Mouse (Mus musculus) heart, embryonic 13.5 days (tissue): ENCODE measurements around the gene Cybrd1. TPM values are rescaled to one million over a fixed set of nuclear protein-coding genes. Genes with fewer than 3 reads are reported as not detected.

Experiments
- ATAC-seq: fragments of 200-750 bp; cut with Nextera tagmentation; 2 replicates; pipeline ENCODE4 v1.8.0; 2017; ENCODE audit warnings: moderate TSS enrichment; ENCODE audit not compliant: insufficient number of reproducible peaks, low FRiP score, low TSS enrichment; ENCODE audit errors: extremely low read depth
- H3K27ac ChIP-seq: fragments of 300-500 bp; sonication (generic); replicated peaks from 2 replicates; pipeline ENCODE4 v1.5.1; 2015; ENCODE audit warnings: moderate library complexity, mild to moderate bottlenecking, inconsistent platforms
- H3K27me3 ChIP-seq: fragments of 300-500 bp; sonication (generic); replicated peaks from 2 replicates; pipeline ENCODE4 v1.6.1; 2015; ENCODE audit warnings: mild to moderate bottlenecking, inconsistent platforms
- H3K36me3 ChIP-seq: fragments of 300-500 bp; sonication (generic); 2 replicates; pipeline ENCODE4 v1.6.1; 2015; ENCODE audit warnings: mild to moderate bottlenecking, inconsistent platforms
- H3K4me1 ChIP-seq: fragments of 300-500 bp; sonication (generic); 2 replicates; pipeline ENCODE4 v1.6.1; 2015; ENCODE audit warnings: inconsistent platforms
- H3K4me2 ChIP-seq: fragments of 300-500 bp; sonication (generic); 2 replicates; pipeline ENCODE4 v1.6.1; 2015; ENCODE audit warnings: inconsistent platforms, mild to moderate bottlenecking, moderate library complexity
- H3K4me3 ChIP-seq: fragments of 300-500 bp; sonication (generic); 2 replicates; pipeline ENCODE4 v1.5.1; 2015; ENCODE audit warnings: moderate library complexity, mild to moderate bottlenecking, inconsistent platforms
- H3K9ac ChIP-seq: fragments of 300-500 bp; sonication (generic); 2 replicates; pipeline ENCODE4 v1.6.1; 2015; ENCODE audit warnings: inconsistent platforms, mild to moderate bottlenecking, moderate library complexity
- H3K9me3 ChIP-seq: fragments of 300-500 bp; sonication (generic); 2 replicates; pipeline ENCODE4 v1.6.1; 2016; ENCODE audit warnings: inconsistent platforms
- WGBS: fragments of 180-500 bp; shearing (Covaris S2); methylation state at CpG from one replicate; pipeline ENCODE4 v1.1.7; 2015; ENCODE audit warnings: mixed read lengths; 5-methylcytosine and 5-hydroxymethylcytosine counted together
- polyA plus RNA-seq: library from polyadenylated mRNA; unstranded; fragments of >200 nt; fragmentation: Nextera tagmentation; extraction: Ambion mirVana; gene quantifications from 2 replicates; pipeline ENCODE4 v1.2.1, GENCODE M21; 2015

The Cybrd1 gene
- polyA plus RNA-seq, 1 experiment from 2014 or later, result 1.7 TPM

DNA sequence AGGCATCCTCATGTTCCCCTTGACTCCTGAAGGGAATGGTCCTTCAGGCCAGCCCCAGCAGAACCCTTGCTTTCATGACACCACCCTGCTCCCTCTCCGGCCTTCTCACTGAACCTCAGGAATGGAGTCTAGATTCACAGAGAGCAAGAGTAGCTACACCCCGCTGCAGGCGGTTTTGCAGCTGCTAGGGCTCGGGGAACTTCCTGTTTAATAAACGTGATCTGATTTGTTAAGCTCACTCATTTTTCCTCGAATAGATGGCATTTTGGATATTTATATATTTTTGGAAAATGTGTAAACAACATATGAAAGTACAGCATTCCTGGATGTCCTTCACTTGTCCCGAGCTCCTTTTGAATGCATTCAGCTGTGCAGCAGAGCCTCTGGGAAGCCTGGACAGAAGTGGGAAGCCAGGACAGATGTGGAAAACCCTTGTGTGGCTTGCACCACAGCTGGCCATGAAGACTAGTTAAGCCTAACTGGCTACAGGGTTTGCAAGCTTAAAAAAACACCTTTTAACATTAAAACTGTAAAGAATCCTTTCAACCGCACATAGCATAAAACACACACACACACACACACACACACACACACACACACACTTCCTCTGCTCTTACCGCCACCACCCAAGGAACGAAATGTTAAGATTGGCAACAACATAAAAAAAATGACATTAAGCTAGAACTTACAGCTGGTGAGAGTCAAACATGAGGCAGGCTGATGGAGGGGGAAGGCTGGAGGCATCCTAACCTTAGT lies 10.2 kb downstream of the Cybrd1 start:
- Histone ChIP-seq H3K9me3 (no peaks in the 10 kb centered on the region), H3K9ac (no peak overlapping the region), H3K27me3 (0 out of 2 replicates have a peak, but pooled peaks cover 3% of the 10 kb centered on the region), H3K27ac (no peak overlapping the region), H3K4me3 (no peak overlapping the region), H3K4me2 (no peak overlapping the region), H3K4me1 (peaks cover 7% of the 10 kb centered on the region), H3K36me3 (no peaks in the 10 kb centered on the region)
- ATAC-seq, result no peak
- WGBS, result 67% methylated on average over 10 of the region's 10 CpGs

GRCm38 (mm10) chr2:71130366-71130765 lies 12.6 kb downstream of the Cybrd1 start:
- H3K9ac ChIP-seq, result no peak overlapping the region
- no peak overlapping the region for H3K27ac ChIP-seq
- no peak overlapping the region for H3K4me3 ChIP-seq
- ATAC-seq, result no peak
- H3K4me2 ChIP-seq, result no peak overlapping the region
- no peaks in the 10 kb centered on the region for H3K9me3 ChIP-seq
- no peaks in the 10 kb centered on the region for H3K27me3 ChIP-seq
- 86% methylated on average over 2 of the region's 2 CpGs for WGBS
- no peaks in the 10 kb centered on the region for H3K36me3 ChIP-seq
- peaks cover 10% of the 10 kb centered on the region; the same call in 1 of the 2 replicates for H3K4me1 ChIP-seq

DNA sequence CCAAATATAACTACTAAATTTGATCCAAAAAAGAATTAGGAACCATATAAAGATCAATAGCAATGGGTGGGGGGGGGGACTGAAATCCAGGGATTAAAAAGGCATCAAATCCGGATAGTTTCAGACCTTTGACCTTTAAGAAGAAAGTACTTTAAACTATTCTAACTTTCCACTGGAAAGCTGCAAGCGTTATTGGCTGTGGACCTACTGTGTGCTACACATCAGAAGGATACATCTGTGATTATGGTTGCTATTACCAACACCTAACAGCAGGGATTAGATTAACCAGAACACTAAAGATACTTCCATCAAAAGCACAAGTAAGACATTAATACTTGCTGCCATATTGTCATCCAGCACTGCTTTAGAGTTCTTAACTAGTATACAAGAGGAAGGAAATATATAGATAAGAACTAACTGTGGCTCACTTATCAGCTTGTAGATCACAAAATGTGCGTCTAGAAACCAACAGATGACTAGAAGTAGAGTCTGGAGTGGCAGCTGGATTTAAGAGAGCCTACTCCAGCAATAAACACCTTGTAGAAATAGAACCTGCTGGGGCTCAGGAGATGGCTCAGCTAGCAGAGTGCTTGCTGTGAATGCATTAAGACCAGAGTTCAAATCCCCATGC lies 14.3 kb downstream of the Cybrd1 start:
- Histone ChIP-seq H3K4me3 (no peak overlapping the region), H3K4me1 (peaks cover 10% of the 10 kb centered on the region; the same call in 1 of the 2 replicates), H3K9me3 (no peaks in the 10 kb centered on the region; the same call in 1 of the 2 replicates), H3K27me3 (no peaks in the 10 kb centered on the region), H3K9ac (no peak overlapping the region), H3K27ac (no peak overlapping the region), H3K36me3 (no peaks in the 10 kb centered on the region), H3K4me2 (no peak overlapping the region)
- WGBS, result 67% methylated on average over 3 of the region's 3 CpGs
- no peak for ATAC-seq

GRCm38 (mm10) chr2:71134041-71134505 lies 16.4 kb downstream of the Cybrd1 start:
- 52% methylated on average over 9 of the region's 9 CpGs for WGBS
- Histone ChIP-seq H3K4me3 (no peak overlapping the region), H3K27ac (no peak overlapping the region), H3K4me1 (peaks cover 10% of the 10 kb centered on the region; the same call in 1 of the 2 replicates), H3K9ac (no peak overlapping the region), H3K36me3 (0 out of 2 replicates have a peak, but pooled peaks cover 3% of the 10 kb centered on the region), H3K27me3 (no peaks in the 10 kb centered on the region), H3K4me2 (no peak overlapping the region), H3K9me3 (no peaks in the 10 kb centered on the region; the same call in 1 of the 2 replicates)
- ATAC-seq, result no peak

GRCm38 (mm10) chr2:71134836-71135235 lies 17.1 kb downstream of the Cybrd1 start:
- Histone ChIP-seq H3K27me3 (no peaks in the 10 kb centered on the region), H3K9me3 (no peaks in the 10 kb centered on the region; the same call in 1 of the 2 replicates), H3K9ac (no peak overlapping the region), H3K36me3 (0 out of 2 replicates have a peak, but pooled peaks cover 3% of the 10 kb centered on the region), H3K27ac (no peak overlapping the region), H3K4me2 (no peak overlapping the region), H3K4me3 (no peak overlapping the region), H3K4me1 (peaks cover 10% of the 10 kb centered on the region; the same call in 1 of the 2 replicates)
- no peak for ATAC-seq
- WGBS, result 75% methylated on average over 5 of the region's 5 CpGs

- Histone ChIP-seq H3K27ac (no peak overlapping the region), H3K9me3 (no peaks in the 10 kb centered on the region; the same call in 1 of the 2 replicates), H3K4me1 (no peaks in the 10 kb centered on the region), H3K4me2 (no peak overlapping the region), H3K9ac (no peak overlapping the region), H3K4me3 (no peak overlapping the region), H3K27me3 (0 out of 2 replicates have a peak, but pooled peaks cover 2% of the 10 kb centered on the region), H3K36me3 (0 out of 2 replicates have a peak, but pooled peaks cover 3% of the 10 kb centered on the region)
- WGBS, result 58% methylated on average over 4 of the region's 4 CpGs
- ATAC-seq, result no peak
These were observed 22.9 kb downstream of the Cybrd1 start for GRCm38 (mm10) chr2:71140622-71141021.

DNA sequence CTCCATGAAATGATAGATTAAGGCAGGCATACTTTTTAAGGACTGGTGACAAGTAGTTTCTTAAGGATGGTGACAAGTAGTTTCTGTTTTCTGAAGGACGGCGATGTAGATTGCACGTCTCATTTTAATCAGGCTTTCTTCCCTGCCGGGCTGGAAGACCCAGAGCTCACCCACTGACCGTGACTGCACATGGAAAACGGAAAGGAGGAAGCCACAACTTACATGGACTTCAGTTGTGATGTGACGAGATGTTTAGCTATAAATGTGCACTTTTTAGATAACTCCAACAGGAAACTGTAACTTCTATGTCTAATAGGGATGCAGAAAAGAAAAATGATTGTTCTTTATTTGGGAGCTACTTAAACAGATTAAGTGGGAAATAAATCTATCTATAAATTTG lies 24.7 kb downstream of the Cybrd1 start:
- Histone ChIP-seq H3K27ac (no peak overlapping the region), H3K9ac (no peak overlapping the region), H3K4me3 (no peak overlapping the region), H3K9me3 (no peaks in the 10 kb centered on the region), H3K27me3 (0 out of 2 replicates have a peak, but pooled peaks cover 3% of the 10 kb centered on the region), H3K36me3 (0 out of 2 replicates have a peak, but pooled peaks cover 3% of the 10 kb centered on the region), H3K4me1 (peaks cover 5% of the 10 kb centered on the region; the same call in 1 of the 2 replicates), H3K4me2 (no peak overlapping the region; the same call in 1 of the 2 replicates)
- no peak for ATAC-seq
- 45% methylated on average over 7 of the region's 7 CpGs for WGBS

- Histone ChIP-seq H3K36me3 (no peaks in the 10 kb centered on the region), H3K9me3 (no peaks in the 10 kb centered on the region), H3K27ac (no peak overlapping the region), H3K4me2 (no peak overlapping the region), H3K9ac (no peak overlapping the region), H3K4me1 (peaks cover 8% of the 10 kb centered on the region), H3K27me3 (0 out of 2 replicates have a peak, but pooled peaks cover 4% of the 10 kb centered on the region), H3K4me3 (no peak overlapping the region)
- no peak for ATAC-seq
- WGBS, result 70% methylated on average over 4 of the region's 4 CpGs
These were observed 28.1 kb downstream of the Cybrd1 start for GRCm38 (mm10) chr2:71145853-71146252.

DNA sequence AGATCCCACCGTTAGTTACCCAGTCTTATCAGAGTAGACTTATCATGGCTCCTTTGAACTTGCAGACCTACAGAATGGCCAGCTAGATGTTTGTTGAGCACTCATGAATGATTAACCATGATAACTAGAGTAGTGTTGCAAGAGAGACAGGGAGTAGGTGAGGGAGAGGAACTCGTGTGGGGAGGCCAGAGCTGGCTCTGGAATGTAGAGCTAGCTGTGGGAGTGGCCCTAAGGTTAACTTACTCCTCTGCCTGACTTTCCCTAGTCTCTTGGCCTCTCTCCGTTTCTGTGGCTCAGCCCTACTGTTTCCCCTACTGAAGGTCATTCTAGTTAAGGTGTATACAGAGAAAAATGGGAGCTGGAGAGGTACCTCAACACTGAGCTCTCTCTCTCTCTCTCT lies 28.5 kb downstream of the Cybrd1 start:
- Histone ChIP-seq H3K36me3 (no peaks in the 10 kb centered on the region), H3K9ac (no peak overlapping the region), H3K4me3 (no peak overlapping the region), H3K4me2 (no peak overlapping the region), H3K4me1 (peaks cover 8% of the 10 kb centered on the region), H3K9me3 (no peaks in the 10 kb centered on the region), H3K27ac (no peak overlapping the region), H3K27me3 (0 out of 2 replicates have a peak, but pooled peaks cover 4% of the 10 kb centered on the region)
- ATAC-seq, result no peak
- WGBS, result 30% methylated on average over 3 of the region's 3 CpGs

GRCm38 (mm10) chr2:71147816-71148215 lies 30.1 kb downstream of the Cybrd1 start:
- Histone ChIP-seq H3K36me3 (no peaks in the 10 kb centered on the region), H3K9ac (no peak overlapping the region), H3K4me3 (no peak overlapping the region), H3K9me3 (no peaks in the 10 kb centered on the region), H3K27me3 (0 out of 2 replicates have a peak, but pooled peaks cover 4% of the 10 kb centered on the region), H3K4me2 (no peak overlapping the region), H3K27ac (no peak overlapping the region), H3K4me1 (peaks cover 8% of the 10 kb centered on the region)
- no peak for ATAC-seq
- 59% methylated on average over 6 of the region's 6 CpGs for WGBS

DNA sequence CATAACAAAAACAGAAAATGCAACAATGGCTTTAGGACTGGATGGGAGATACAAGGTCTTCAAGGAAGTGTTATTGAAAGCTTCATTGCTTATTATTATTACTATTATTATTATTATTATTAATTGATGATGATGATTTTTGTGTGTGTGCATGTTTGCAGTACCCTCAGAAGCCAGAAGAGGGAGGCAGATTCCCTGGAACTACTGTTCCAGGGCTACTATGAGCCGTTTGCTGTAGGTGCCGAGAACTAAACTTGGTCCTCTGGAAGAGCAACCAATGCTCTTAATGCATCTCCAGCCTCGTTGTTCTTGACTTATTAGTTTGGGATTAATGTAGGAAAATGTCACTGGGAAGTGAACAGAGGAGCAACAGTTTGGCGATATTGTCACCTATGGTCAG lies 34.4 kb downstream of the Cybrd1 start:
- 79% methylated on average over 4 of the region's 4 CpGs for WGBS
- no peaks in the 10 kb centered on the region for H3K36me3 ChIP-seq
- no peak overlapping the region for H3K27ac ChIP-seq
- H3K9me3 ChIP-seq, result no peaks in the 10 kb centered on the region
- H3K4me3 ChIP-seq, result no peak overlapping the region
- H3K4me2 ChIP-seq, result no peak overlapping the region
- H3K4me1 ChIP-seq, result peaks cover 3% of the 10 kb centered on the region
- no peak for ATAC-seq
- H3K9ac ChIP-seq, result no peak overlapping the region
- 0 out of 2 replicates have a peak, but pooled peaks cover 4% of the 10 kb centered on the region for H3K27me3 ChIP-seq
